Mouse (Mus musculus): ENCODE measurements at regions not wholly inside any gene's neighbourhood (a gene's known extent, or its start where the extent isn't known, plus 50 kb on each side); places are given as distances from the start of the nearest gene placed in this dataset.
"Not testable (repeated sequence)": the region's sequence is repeated elsewhere in the genome, so short reads cannot be mapped to it uniquely, and the experiment has no call there.

DNA sequence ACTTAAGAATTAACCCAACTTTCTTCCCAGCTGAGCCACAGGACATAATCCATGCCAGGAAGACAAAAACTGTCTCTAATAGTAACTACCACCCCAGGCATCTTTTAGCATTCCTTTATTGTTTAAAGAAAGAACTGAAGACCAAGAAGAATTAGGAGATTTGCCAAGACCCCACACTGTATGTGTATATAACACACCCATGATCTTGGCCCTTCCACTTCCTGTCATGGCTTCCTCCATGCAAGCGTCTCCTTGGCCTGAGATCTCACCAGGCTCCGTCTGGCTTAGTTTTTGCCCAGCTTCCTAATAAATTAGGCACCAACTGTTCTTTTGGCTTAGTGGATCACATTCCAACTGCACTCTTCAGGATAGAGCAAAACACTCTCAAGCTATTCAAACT, 215.9 kb upstream of the Tenm4 start:
- DNase-seq (ENCODE audit: low read depth): no peak

DNA sequence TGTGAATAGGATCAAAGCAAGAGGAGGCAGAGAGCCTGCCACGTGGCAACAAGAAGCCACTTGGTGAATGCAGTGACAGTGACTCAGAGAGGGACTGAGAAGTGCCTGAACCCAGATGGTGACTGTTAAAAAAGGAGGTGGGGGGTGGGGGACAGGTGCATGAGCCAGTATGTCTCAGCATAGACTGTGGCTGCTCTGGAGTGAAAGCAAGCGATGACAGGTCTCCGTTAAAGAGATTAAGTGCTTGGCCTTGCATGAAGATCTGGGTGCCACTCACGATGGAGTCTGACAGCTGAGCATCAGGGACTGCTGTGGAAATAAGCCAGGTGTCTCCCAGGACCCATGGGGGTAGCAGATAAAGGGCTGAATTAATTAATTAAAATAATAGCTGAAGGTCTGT, 212.0 kb upstream of the Tenm4 start:
- DNase-seq (ENCODE audit: low read depth): no peak

DNA sequence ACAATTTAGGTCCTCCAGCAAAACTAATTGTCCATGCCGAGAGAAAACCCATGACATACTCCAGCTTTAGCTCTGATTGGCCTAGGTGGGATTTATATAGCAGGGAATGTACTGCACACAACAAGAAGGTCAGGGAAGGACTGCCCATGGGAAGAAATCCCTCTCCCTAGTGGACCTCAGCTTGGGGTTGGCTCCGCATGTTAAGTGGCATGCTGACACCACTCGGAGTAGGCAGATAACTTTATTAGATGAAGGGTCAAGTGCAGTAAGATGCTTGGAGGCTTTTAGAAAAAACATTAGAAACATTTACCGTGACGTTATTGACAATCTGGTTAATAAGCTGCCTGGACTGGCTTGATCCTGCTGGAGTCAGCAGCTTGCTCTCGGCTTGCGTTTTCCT, 199.2 kb upstream of the Tenm4 start:
- DNase-seq (ENCODE audit: low read depth): no peak

DNA sequence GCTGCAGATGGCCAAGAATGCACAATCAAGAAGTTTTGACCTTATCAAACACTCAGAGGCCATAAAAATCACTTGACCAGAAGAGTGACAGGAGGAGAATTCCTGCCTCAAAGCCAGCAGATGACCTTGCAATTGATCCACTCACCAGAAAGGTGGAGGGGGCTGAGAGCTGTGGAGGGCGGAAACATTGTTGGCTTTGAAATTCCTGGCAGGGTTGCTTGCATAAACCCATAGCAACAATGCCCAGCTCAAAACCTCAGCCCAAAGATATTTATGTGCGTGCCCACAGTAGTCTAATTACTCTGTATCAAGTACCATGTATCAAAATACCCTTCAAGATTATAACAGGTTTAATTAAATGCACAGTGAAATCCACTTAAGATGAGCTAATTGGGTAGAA, 197.0 kb upstream of the Tenm4 start:
- DNase-seq (ENCODE audit: low read depth): no peak

DNA sequence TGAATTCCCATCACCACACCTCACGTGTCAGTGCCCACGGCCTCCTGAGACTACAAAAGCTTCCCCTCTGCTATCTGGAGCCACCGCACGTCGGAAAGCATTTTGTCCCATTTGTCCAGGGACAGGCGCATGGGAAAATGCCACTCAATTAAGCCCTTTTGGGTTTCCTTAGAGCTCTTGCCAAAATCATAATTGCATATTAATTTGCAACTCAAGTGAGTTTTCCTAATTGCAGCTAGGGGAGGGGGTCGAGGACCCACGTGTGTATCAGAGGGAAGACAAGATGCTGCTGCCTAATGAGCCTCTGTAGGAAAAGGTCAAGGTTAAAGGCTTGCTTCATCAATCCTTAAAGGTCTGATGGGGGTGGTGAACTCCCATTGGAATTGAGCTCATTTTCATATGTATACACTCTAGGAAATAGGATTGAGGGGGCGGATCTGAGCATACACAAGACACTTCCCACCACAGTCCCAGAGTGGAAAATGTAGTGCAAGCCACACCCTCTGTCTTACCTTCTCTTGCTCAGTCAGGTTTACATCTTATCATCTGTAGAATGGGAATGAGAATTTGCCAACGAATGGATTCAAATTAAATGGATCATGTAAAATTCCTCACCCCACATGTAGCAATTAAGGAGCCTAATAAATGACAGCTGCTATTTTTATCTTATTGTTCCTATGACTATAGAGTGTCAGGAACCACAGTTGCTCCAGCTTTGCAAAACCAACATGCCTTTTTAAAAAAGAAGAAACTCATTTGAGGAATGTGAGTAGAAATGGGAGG, 179.6 kb upstream of the Tenm4 start:
- DNase-seq (ENCODE audit: low read depth): no peak

DNA sequence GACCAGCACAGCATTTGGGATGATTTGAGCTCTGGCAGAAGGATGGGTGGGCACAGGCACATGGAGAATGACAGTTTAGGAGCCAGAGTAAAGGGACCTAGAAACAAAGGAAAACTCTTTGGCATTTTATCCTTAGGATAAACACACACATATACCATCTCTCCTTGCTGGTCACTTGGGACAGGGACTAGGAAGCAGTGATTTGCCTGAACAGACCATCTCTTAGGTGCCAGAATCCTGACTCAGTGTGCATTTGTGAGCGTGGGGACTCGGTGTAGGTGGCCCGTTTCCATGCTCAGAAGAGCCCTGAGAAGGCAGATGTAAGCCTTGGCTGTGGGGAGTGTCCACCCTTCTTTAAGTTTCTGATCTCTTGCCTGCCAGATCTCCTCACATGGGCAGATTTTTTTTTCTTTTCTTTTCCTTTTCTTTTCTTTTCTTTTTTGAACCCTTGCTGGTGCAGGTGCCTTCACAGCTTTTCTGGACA, 179.0 kb upstream of the Tenm4 start:
- DNase-seq (ENCODE audit: low read depth): no peak

DNA sequence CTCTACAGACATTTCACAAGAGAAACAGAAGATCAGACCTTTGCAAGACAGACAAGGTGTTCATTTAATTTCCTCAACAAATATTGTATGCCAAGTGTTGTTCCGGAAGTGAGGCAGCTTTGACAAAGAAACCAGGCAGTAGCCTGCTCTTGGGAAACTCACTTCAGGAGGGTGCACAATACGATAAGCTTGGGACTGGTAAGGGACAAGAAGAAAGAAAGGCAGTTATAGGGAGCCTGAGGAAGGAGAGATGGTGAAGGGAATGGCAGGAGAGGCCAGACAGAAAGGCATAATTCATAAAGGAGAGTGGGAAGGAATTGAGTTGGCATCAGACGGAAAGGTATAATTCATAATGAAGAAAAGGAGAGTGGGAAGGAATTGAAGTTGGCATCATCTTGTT, 178.5 kb upstream of the Tenm4 start:
- DNase-seq (ENCODE audit: low read depth): no peak

DNA sequence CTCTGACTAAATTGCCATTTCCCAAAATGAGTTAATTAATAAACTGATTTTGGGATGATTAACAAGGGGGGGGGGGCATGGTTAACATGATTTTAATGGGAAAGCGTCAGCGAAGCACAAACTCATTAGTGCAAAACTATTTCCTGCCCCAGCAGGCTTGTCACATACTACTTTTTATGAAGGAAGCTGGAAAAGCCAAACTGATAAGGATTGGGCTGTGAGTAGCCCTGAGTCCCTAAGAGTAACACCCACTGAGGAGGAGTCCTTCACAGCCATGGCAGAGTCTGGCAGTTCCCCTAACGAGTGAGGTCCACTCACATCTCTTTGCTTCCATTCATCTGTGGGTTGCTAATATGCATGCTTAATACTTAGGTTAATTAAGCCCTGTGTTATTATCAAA, 173.9 kb upstream of the Tenm4 start:
- DNase-seq (ENCODE audit: low read depth): no peak

DNA sequence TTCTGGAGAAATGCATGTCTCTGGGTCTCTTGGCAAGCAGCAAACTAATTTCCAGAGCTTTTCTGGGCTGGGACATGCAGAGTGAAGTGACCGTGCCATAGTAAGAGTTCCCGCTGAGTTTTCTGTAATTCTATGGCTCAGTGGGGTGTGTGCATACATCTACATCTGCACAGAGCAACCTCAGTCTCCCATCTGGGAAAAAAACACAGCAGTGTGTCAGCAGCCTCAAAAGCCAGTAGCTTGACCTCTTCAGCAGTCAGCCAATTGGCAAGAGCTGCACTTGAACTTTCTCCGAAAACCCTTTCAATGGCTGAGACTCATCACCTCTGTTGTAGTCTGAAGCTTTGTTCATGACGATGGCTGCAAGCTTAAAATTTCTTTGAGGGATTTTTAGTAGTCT, 171.9 kb upstream of the Tenm4 start:
- DNase-seq (ENCODE audit: low read depth): no peak

DNA sequence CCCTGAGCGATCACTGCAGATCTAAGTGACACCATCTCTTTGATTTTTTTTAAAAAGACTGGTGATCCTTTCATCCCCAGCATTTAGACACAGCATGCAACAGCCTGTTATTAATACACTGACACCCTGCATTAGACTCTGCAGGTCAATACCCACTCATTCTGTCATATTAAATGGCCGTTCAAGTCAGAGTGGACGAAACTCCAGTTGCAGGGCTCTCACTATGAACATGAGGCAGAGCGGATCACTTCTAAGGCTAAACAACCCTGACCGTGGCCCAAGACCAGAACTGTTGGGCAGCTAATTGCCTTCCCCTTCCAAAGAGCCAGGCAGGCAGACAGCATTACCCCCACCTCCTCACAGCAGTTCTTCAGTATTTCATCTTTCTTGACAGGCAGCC, 168.6 kb upstream of the Tenm4 start:
- DNase-seq (ENCODE audit: low read depth): no peak

DNA sequence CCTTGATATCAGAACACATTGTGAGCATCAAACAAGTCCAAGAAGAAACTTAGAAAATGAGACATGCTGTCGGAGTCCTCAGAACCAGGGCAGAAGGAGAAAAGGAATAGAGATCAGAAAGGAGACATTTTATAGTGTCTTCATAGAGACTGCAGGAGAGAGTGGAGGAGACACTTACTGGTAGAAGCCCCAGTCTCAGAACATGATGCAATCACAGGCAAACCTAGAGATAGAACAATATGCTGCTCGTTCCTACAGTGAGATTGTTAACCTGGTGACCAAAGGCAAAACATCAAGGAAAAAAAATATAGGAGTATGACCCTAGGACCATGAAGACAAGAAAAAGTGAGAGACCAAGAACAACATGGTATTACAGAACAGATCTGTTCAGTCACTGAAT, 164.7 kb upstream of the Tenm4 start:
- no peak for DNase-seq (ENCODE audit: low read depth)

DNA sequence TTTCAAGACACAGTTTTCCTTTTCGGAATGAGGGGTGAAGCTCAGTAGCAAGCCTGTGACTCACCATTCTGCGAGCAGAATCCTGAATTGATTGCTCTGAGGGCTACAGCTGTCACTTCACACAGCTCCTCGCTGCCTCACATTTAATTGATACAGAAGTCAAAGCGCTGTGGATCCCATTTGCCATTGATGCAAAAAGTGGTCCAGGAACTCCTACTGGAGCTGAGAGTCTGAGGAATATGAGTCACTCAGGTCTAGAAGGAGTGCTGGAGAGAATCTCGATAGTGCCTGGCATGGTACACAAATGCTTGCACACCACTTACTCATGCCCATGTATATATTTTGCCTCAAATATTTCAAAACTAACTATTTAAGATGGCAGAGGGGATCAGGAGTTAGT, 158.0 kb upstream of the Tenm4 start:
- DNase-seq (ENCODE audit: low read depth): no peak

DNA sequence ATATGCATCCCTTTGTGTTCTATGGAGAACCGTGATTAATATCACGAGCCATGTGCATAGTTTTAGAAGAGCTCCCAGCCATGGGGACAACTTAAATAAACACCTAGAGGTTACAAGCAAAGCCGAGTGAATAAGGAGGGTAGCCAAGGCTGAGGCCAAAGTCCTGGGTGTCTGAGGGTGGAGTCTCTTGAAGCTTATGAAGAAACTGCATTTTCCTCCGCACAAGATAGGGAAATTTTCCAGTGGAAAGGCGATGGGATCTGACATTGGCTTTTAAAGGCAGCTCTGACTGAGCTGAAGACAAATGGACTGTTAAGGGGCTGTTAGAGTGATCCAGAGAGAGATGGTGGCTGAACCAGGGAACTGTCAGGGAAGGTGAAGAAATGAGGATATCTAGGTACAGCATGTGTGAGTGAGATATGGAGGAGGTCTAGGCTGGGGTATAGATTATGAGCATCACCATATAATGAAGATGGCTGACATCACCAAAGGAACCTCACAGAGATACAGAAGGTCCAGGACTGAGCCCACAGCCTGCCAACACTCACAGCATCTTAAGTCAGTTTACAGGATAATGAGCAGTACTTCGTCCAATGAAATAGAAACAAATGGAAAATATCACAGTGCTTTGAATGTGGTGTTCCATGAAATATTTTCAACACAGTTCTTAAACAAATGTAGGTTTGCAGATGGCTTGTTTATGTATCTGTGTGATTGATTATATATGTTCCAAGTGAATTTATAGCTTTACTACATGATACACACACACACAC, 153.7 kb upstream of the Tenm4 start:
- DNase-seq (ENCODE audit: low read depth): no peak

DNA sequence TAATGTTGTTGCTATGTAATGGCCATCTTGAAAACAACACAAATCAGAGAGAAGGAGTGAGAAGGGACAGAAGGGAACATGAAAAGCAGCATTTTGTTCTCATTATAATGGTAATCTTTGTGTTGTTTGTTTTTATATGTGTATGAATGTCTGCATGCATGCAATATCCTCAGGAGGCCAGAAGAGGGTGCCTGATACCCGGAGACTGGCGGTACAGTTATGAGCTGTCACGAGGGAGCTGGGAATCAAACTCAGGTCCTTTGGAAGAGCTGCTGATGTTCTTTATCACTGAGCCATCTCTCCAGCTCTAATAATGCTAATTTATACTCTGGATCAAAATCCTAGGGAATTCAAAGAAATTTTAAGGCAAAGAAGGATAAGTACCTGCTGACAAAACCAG, 147.0 kb upstream of the Tenm4 start:
- no peak for DNase-seq (ENCODE audit: low read depth)

DNA sequence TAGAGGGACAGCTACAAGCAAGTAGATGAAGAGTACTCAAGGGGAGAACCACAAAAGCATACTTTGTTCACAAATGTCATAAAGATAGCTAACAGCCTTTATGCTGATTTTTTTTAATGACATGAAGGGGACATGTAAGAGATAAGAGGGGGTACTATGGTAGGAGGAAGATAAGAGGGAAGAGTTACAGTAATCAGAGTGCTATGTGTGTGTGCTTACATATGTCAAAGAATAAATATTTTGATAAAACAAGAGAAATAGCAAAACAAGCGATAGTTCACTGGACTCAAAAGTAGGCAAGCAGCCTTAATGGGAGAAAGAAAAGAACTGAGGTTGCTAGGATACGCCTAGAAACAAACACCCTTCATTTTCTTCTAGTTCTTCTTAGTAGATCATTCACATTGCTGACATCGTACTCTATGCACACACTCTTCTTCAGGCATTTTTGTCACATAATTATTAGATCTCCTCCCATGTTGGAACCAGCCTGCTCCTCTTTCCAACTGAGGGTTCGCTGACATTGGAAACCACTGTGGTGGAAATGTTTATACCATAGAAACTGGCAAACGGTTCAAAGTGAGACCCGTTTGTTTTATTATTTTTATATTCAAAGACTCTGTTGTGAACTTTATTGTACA, 144.1 kb upstream of the Tenm4 start:
- no peak for DNase-seq (ENCODE audit: low read depth)

DNA sequence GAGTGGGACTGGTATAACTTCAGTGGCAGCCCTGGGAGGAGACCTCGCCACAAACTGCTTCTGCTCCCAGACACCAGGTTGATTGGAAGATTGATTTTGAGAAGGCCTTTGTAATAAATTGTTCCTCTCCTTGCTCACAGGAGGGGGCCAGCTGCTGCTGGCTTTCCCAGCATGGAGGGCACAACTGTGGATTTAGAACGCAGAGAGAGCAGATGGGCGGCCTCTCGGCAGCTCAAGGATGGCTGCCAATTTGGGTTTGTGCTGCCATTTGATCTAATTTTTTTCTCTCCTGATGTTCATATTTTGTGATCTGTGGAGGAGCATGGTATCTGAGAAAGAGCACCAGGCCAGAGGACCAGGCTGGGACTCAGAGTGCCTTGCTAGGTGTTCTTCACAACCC, 137.4 kb upstream of the Tenm4 start:
- DNase-seq (ENCODE audit: low read depth): no peak

DNA sequence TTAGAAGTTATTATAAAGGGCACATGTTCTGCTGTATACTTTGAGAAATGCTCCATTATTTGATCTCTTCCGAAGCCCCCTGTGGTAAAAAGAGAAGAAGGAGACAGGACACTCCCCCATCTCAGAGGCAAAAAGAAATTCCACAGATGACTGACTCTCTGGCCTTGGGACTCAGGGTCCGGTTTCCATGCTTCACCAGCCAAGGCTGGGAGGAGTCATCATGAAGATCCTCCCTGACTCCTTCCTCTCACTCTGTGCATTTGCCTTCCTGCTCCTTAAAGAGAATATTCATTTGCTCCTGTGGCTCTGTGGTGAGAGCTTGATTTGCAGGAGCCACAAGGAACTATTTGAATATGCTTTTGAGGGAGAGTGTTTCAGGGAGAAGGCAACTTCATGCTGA, 135.6 kb upstream of the Tenm4 start:
- DNase-seq (ENCODE audit: low read depth): no peak

DNA sequence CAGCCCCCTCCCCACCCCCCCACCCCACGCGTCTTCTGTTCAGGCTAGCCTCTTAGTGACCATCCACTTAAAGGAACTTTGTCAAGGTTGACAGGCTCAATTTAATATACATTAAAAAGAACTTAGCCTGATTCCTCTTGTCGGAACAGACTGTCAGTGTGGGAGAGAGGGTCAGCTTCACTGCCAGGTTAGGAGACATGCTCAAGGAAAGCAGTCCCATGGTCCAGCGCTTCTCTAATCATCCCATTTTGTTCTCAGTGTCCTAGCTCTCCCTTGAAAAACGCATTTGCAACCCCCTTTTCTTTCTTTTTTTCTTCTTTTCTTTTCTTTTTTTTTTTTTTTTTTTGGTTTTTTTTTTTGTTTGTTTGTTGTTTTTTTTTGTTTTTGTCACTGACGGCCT, 131.4 kb upstream of the Tenm4 start:
- no peak for DNase-seq (ENCODE audit: low read depth)

DNA sequence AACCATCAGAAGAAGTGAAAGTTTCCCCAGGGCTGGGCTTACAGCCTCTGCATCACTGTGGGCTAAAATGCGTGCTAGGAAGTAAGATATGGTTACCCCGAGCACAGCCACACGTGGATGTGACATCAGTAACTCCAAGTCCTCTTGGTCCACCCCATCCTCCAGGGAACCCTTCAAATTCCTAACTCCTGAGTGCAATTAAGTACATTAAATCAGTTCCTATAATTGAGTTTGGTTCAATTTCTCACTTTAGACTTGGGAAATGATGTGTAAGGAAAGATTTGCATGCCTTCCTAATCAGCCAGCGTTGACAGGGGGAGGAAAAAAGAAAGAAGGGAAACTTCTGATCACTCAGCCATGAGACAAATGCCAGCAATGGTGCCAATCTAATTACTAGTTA, 129.2 kb upstream of the Tenm4 start:
- DNase-seq (ENCODE audit: low read depth): no peak

DNA sequence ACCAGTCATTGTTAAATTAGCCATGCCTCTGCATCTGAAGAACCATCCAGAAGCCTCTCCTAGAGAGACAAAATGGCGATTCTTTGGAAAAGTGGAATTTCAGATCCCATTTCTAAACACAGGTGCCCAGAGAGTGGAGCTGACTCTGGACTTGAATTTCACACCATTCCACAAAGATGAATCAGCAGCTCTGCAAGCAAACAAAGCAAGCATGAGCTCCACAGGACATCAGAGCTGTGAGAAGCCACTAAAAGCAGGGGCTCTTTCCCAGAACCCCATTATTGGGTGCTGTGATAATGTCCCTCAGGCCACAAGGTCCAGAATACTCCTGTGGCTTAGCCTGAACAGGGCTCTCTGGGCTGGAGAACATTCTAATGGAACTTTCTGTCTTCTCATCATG, 119.4 kb upstream of the Tenm4 start:
- DNase-seq (ENCODE audit: low read depth): peak; percentile 5

DNA sequence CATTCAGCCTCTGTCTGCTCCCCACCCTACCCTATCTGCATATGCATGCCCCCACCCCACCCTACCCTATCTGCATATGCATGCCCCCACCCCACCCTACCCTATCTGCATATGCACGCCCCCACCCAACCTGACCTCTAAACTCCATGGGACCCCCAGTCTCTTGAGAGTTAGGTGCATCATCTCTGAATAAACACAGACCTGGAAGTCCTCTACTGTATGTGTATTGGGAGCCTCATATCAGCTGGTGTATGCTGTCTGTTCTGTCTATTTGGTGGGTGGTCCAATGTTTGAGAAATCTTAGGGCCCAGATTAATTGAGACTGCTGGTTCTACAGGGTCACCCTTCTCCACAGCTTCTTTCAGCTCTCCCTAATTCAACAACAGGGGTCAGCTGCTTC, 109.4 kb upstream of the Tenm4 start:
- not testable (repeated sequence) for DNase-seq (ENCODE audit: low read depth)

DNA sequence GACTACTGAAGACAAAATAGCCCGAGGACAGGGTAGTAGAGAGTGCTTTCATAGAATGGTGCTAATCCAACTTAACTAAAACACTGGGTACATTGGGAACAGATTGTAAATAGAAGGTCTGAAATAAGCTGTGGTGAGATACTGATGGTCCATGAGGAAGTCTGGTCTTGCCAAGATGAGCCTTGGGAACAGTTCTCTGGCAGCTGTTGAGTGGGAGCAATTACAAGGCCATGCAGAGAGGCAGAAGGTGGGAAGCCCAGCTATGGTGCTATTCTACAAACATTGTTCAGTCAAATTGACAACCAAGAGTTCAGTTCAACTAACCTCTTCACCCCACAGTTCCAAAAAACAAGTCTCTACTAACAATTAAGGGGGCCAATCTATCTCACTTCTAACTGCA, 92.5 kb upstream of the Tenm4 start:
- no peak for DNase-seq (ENCODE audit: low read depth)

DNA sequence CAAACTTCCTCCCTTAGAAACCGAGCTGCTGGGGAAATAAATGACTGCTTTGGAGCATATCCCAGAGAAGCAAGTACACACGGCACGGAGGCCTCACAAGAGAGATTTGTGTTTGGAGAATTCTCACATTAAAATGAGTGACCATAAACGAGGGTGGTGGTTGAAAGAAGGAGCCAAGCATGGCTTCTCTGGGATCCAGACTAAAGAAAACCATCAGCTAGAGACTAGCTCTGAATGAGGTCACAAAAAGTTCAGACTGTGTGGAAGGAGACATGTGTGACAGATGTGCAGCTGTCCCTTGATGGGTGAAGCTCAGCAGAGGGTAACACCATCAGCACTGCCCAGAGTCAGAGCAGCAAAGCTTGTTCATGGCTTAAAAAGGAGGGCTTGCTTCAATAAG, 89.4 kb upstream of the Tenm4 start:
- no peak for DNase-seq (ENCODE audit: low read depth)

All from fibroblast of lung, adult 2 months (primary cell).